Mouse (Mus musculus) neural tube, embryonic 14.5 days (tissue): ENCODE data around the gene Art5. TPM values are rescaled to one million over a fixed set of nuclear protein-coding genes. Genes with fewer than 3 reads are reported as not detected.
A peak's percentile ranks its signal among the peaks of the same experiment; 100 is the strongest.
"Not testable (repeated sequence)": the region's sequence is repeated elsewhere in the genome, so short reads cannot be mapped to it uniquely, and the experiment has no call there.

Source experiments
- ATAC-seq: fragments of 200-750 bp; cut with Nextera tagmentation; 2 replicates; pipeline ENCODE4 v1.8.0; 2017; ENCODE audit warnings: low read depth, mild to moderate bottlenecking, moderate TSS enrichment, moderate library complexity
- H3K27ac ChIP-seq: fragments of 300-500 bp; sonication (generic); 2 replicates; pipeline ENCODE4 v1.5.1; 2014; ENCODE audit warnings: low read depth, mild to moderate bottlenecking, control low read depth, low read length, moderate library complexity, mixed read lengths
- H3K27me3 ChIP-seq: fragments of 300-500 bp; sonication (generic); 2 replicates; pipeline ENCODE4 v1.6.1; 2014; ENCODE audit warnings: low read length; ENCODE audit not compliant: control insufficient read depth, insufficient read depth
- H3K36me3 ChIP-seq: fragments of 300-500 bp; sonication (generic); 2 replicates; pipeline ENCODE4 v1.6.1; 2014; ENCODE audit warnings: low read length, mixed read lengths; ENCODE audit not compliant: control insufficient read depth, insufficient read depth
- H3K4me1 ChIP-seq: fragments of 300-500 bp; sonication (generic); 2 replicates; pipeline ENCODE4 v1.6.1; 2014; ENCODE audit warnings: low read length; ENCODE audit not compliant: control insufficient read depth, insufficient read depth
- H3K4me2 ChIP-seq: fragments of 300-500 bp; sonication (generic); 2 replicates; pipeline ENCODE4 v1.6.1; 2014; ENCODE audit warnings: mild to moderate bottlenecking, low read depth, low read length, control low read depth
- H3K4me3 ChIP-seq: fragments of 300-500 bp; sonication (generic); 2 replicates; pipeline ENCODE4 v1.5.1; 2014; ENCODE audit warnings: low read depth, low read length, control low read depth, mixed read lengths
- H3K9ac ChIP-seq: fragments of 300-500 bp; sonication (generic); replicated peaks from 2 replicates; pipeline ENCODE4 v1.6.1; 2014; ENCODE audit warnings: low read depth, mild to moderate bottlenecking, control low read depth, low read length, mixed read lengths
- H3K9me3 ChIP-seq: fragments of 300-500 bp; sonication (generic); 2 replicates; pipeline ENCODE4 v1.6.1; 2016; ENCODE audit warnings: low read length; ENCODE audit not compliant: control insufficient read depth
- WGBS: fragments of 180-500 bp; shearing (Covaris S2); extraction: QIAGEN DNeasy Blood & Tissue Kit; methylation state at CpG from one replicate; pipeline ENCODE4 v1.1.7; 2014; 5-methylcytosine and 5-hydroxymethylcytosine counted together
- polyA plus RNA-seq: library from polyadenylated mRNA; unstranded; fragments of >200 nt; fragmentation: Nextera tagmentation; extraction: Ambion mirVana; gene quantifications from 2 replicates; pipeline ENCODE4 v1.2.1, GENCODE M21; 2014

Gene Art5
- polyA plus RNA-seq, 1 experiment from 2014 or later: 0.13 TPM

DNA sequence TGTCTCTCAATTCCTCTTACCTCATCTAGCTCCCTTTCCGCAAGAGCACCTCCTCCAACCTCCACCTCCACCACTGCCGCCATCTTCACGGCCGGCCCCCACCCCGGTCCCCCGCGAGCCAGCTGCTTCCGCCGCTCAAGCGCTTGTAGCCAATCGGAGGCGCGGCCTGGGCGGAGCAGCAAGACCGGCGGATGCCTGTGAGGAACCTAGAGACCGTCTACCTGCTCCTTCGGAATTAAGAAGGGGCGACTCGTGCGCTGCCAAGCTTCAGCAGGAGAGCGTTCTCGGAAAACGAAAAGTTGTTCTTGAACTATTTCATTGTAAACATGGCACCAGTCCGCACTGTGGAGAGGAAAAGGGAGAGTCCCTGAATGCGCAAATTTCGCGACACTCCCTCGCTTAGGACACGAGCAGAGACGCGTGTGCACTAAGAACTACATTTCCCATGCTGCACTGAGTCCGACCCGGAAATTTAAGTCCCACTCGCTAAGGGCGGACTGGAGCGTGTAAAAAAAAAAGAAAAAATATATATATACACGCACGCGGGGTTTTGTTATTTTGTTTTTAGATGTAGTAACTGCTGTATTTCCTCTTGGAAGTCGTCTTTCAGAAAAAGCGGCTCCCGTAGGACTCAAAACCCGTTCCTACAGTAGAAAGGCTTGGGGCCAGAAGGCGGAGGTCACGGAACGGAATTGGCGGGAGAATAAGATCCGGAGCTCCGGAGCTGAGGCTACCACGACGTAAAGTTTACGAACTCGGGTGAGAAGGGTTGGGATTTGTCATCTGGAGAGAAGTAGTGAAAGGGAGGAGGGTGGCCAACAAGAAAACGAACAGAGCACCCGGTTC, 44.0 kb downstream of the Art5 start, which contains the start of the genes Rnf121, Xndc1 and Xntrpc:
Gene Rnf121, minus strand, starts transcription at position 424 of the 846 bp plus-strand sequence.
Gene Xndc1, plus strand, starts transcription at position 466 of the 846 bp plus-strand sequence.
Gene Xntrpc, plus strand, starts transcription at position 668 of the 846 bp plus-strand sequence.
- H3K27ac ChIP-seq: peak within 1 kb of the TSS; percentile 50
- no peaks in the 10 kb centered on the region for H3K27me3 ChIP-seq
- peak within 1 kb of the TSS; percentile 48 for H3K4me3 ChIP-seq
- peak within 1 kb of the TSS; percentile 68 for H3K9ac ChIP-seq
- H3K9me3 ChIP-seq: no peaks in the 10 kb centered on the region
- peak within 1 kb of the TSS; percentile 70 for H3K4me2 ChIP-seq
- under 1% methylated on average over 56 of the region's 56 CpGs for WGBS
- ATAC-seq: peak; percentile 100
- H3K4me1 ChIP-seq: peaks cover 19% of the 10 kb centered on the region
- H3K36me3 ChIP-seq: no peaks in the 10 kb centered on the region

DNA sequence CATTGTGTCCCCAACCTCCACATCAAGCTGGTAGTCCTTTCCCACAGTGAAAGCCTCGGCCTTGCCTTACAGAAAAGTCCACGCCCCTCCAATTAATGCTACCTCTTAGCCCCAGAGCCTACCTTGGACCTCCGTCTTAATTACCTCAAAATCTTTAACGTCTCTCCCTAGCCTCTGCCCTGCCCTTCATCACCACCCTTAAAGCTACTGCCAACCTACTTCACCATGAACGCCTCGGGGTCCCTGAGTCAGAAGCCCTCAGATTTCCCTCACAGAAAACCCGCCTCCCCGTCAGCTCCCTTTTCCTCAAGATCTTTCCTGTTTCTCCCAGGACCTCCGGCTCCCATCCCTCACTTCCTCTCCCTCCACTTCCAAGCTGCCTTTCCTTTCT, 44.6 kb downstream of the Art5 start:
- H3K4me3 ChIP-seq: peak overlapping the region; percentile 48
- H3K4me1 ChIP-seq: peaks cover 19% of the 10 kb centered on the region
- H3K27me3 ChIP-seq: no peaks in the 10 kb centered on the region
- H3K9me3 ChIP-seq: no peaks in the 10 kb centered on the region
- H3K9ac ChIP-seq: peak overlapping the region; percentile 68
- 1% methylated on average over 9 of the region's 9 CpGs for WGBS
- peak; percentile 65 for ATAC-seq
- peak overlapping the region; percentile 50 for H3K27ac ChIP-seq
- H3K36me3 ChIP-seq: no peaks in the 10 kb centered on the region
- peak overlapping the region; percentile 70 for H3K4me2 ChIP-seq

DNA sequence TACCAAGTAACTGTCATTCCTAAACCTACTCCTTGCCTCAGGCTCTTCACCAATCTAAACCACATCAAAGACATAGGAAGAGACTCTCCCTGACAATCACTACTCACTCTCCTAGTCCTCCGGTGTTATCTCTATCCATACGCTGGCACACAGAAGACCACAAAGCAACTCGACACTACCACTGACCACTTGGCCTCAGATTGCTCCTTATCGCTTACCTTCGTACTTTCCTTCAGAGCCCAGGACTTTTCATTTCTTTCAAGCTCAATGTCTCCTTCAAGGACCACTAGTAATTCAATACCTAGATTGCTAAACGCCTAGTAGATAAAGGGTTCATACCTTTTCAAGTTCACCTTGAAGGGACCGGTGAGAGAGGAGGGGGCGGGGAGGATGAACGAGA, 45.4 kb downstream of the Art5 start:
- Histone ChIP-seq H3K9me3 (no peaks in the 10 kb centered on the region), H3K27ac (no peak overlapping the region), H3K4me1 (peaks cover 19% of the 10 kb centered on the region), H3K27me3 (no peaks in the 10 kb centered on the region), H3K4me2 (peak overlapping the region; percentile 70), H3K4me3 (peak overlapping the region; percentile 48; the same call in 1 of the 2 replicates), H3K9ac (no peak overlapping the region), H3K36me3 (no peaks in the 10 kb centered on the region)
- 93% methylated on average over 9 of the region's 9 CpGs for WGBS
- ATAC-seq: no peak

DNA sequence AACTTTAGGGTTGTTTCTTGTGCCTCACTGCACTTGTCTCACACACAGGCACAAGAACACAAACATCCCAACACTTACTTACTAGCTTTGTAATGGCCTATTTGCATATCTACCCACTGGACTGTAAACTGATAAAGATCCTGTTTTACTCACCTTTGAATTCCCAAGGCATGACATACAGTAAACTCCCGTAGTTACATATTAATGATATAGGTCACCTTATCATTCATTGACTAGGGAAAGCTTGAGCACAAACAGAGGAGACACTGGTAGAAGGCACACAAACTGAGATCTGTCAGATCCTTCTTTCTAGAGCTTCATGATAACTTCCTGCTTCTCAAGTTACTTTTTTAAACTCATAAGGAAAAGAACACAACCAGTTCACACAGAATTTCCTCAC, 47.1 kb downstream of the Art5 start:
- 90% methylated on average over 1 of the region's 1 CpGs for WGBS
- Histone ChIP-seq H3K36me3 (no peaks in the 10 kb centered on the region), H3K9ac (no peak overlapping the region), H3K27me3 (no peaks in the 10 kb centered on the region), H3K4me3 (no peak overlapping the region), H3K9me3 (no peaks in the 10 kb centered on the region), H3K4me2 (no peak overlapping the region), H3K4me1 (peaks cover 19% of the 10 kb centered on the region), H3K27ac (no peak overlapping the region)
- ATAC-seq: no peak

DNA sequence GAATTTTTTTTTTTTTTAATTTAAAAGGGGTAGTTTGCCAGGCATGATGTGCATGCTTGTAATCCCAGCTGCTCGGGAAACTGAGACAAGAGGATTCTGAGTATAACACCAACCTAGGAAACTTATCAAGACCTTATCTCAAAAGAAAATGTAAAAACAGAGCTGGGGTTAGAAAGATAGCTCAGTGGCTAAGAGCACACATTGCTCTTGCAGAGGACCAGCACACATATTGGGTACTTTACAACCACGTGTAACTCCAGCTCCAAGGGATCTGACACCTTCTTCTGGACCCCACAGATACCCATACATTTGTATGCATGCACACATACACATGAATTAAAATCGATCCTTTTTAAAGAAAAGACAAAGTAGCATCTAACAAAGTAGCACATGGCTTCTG, 47.9 kb downstream of the Art5 start:
- no peak overlapping the region for H3K4me2 ChIP-seq
- no peaks in the 10 kb centered on the region for H3K36me3 ChIP-seq
- ATAC-seq: no peak
- no peak overlapping the region for H3K4me3 ChIP-seq
- 98% methylated on average over 3 of the region's 3 CpGs for WGBS
- no peak overlapping the region for H3K27ac ChIP-seq
- H3K9me3 ChIP-seq: no peaks in the 10 kb centered on the region
- H3K27me3 ChIP-seq: no peaks in the 10 kb centered on the region
- H3K9ac ChIP-seq: no peak overlapping the region
- peaks cover 17% of the 10 kb centered on the region for H3K4me1 ChIP-seq

DNA sequence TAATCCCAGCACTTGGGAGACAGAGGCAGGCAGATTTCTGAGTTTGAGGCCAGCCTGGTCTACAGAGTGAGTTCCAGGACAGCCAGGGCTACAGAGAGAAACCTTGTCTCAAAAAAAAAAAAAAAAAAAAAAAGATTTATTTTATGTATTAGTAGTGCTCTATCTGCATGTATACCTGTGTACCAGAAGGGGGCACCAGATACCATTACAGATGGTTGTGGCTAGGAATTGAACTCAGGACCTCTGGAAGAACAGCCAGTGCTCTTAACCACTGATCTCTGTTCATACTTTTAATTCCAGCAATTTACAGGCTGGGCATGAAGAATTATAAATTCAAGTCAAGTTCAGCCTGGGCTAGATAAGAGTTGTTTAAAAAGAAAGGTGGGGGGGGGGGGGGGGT, 60.8 kb downstream of the Art5 start:
- not testable (repeated sequence) for H3K4me1 ChIP-seq, H3K27me3 ChIP-seq, H3K4me3 ChIP-seq, H3K9ac ChIP-seq, H3K36me3 ChIP-seq, H3K4me2 ChIP-seq, H3K9me3 ChIP-seq, H3K27ac ChIP-seq, ATAC-seq

Other genes with a start within 250 kb of the Art5 start
- 61.0 and 77.4 TPM in 2 replicates for gene Anapc15, start 245.8 kb downstream of the Art5 start, polyA plus RNA-seq
- gene Folr1, start 238.7 kb downstream of the Art5 start, polyA plus RNA-seq: 1.1 and 1.4 TPM in 2 replicates
- 134 and 147 TPM in 2 replicates for gene Lamtor1, start 203.6 kb downstream of the Art5 start, polyA plus RNA-seq
- gene Tomt, start 203.1 kb downstream of the Art5 start, polyA plus RNA-seq: 0.25 and 0.31 TPM in 2 replicates
- gene Lrrc51, start 175.6 kb downstream of the Art5 start, polyA plus RNA-seq: 7.2 and 8.3 TPM in 2 replicates
- 52.4 and 54.0 TPM in 2 replicates for gene Numa1, start 175.4 kb downstream of the Art5 start, polyA plus RNA-seq
- gene Il18bp, start 90.8 kb downstream of the Art5 start, polyA plus RNA-seq: 3.5 and 4.7 TPM in 2 replicates
- gene Rnf121, start 44.0 kb downstream of the Art5 start, polyA plus RNA-seq: 31.3 and 35.4 TPM in 2 replicates
- gene Xndc1, start 44.0 kb downstream of the Art5 start, polyA plus RNA-seq: 20.3 and 22.0 TPM in 2 replicates
- gene Xntrpc, start 43.8 kb downstream of the Art5 start, polyA plus RNA-seq: 0.98 and 1.5 TPM in 2 replicates
- not detected in 2 replicates for gene Trpc2, start 26.4 kb downstream of the Art5 start, polyA plus RNA-seq
- 0.50 and 0.58 TPM in 2 replicates for gene Art1, start 7.7 kb downstream of the Art5 start, polyA plus RNA-seq
- gene Chrna10, start 7.3 kb upstream of the Art5 start, polyA plus RNA-seq: 0.21 TPM in 1 of 2 replicates, not detected in the other
- 26.8 and 29.0 TPM in 2 replicates for gene Nup98, start 100.7 kb upstream of the Art5 start, polyA plus RNA-seq
- gene Pgap2, start 100.7 kb upstream of the Art5 start, polyA plus RNA-seq: 57.4 and 59.2 TPM in 2 replicates
- 11.4 and 19.4 TPM in 2 replicates for gene Rhog, start 146.6 kb upstream of the Art5 start, polyA plus RNA-seq
- gene Stim1, start 158.3 kb upstream of the Art5 start, polyA plus RNA-seq: 12.1 and 17.5 TPM in 2 replicates